Mouse (Mus musculus) lung, postnatal 0 days (tissue): Measurements from ENCODE around the gene Ccdc3.

Experiments
- CTCF ChIP-seq: IDR thresholded peaks from 2 replicates; pipeline ENCODE4 v1.5.1; 2016; ENCODE audit warnings: antibody characterized with exemption, mild to moderate bottlenecking
- EP300 ChIP-seq: IDR thresholded peaks from 2 replicates; pipeline ENCODE4 v1.6.1; 2016; ENCODE audit warnings: antibody characterized with exemption, mild to moderate bottlenecking, control low read depth

GRCm38 (mm10) chr2:5197486-5197885 lies 59.9 kb downstream of the Ccdc3 start:
- TF ChIP-seq CTCF (no peak), EP300 (no peak)
